Mouse (Mus musculus) neural tube, embryonic 15.5 days (tissue): ENCODE results near the gene Dnah5. TPM values are rescaled to one million over a fixed set of nuclear protein-coding genes. Genes with fewer than 3 reads are reported as not detected.
"Not testable (repeated sequence)": the region's sequence is repeated elsewhere in the genome, so short reads cannot be mapped to it uniquely, and the experiment has no call there.

Experiments used
- ATAC-seq: fragments of 200-750 bp; cut with Nextera tagmentation; 2 replicates; pipeline ENCODE4 v1.8.0; 2017; ENCODE audit warnings: mild to moderate bottlenecking, moderate TSS enrichment, moderate library complexity; ENCODE audit not compliant: low FRiP score
- H3K27ac ChIP-seq: fragments of 300-500 bp; sonication (generic); replicated peaks from 2 replicates; pipeline ENCODE4 v1.5.1; 2015; ENCODE audit warnings: mild to moderate bottlenecking, inconsistent platforms
- H3K27me3 ChIP-seq: fragments of 300-500 bp; sonication (generic); replicated peaks from 2 replicates; pipeline ENCODE4 v1.6.1; 2015; ENCODE audit warnings: inconsistent platforms
- H3K36me3 ChIP-seq: fragments of 300-500 bp; sonication (generic); 2 replicates; pipeline ENCODE4 v1.6.1; 2015; ENCODE audit warnings: inconsistent platforms
- H3K4me1 ChIP-seq: fragments of 300-500 bp; sonication (generic); 2 replicates; pipeline ENCODE4 v1.6.1; 2015; ENCODE audit warnings: inconsistent platforms
- H3K4me2 ChIP-seq: fragments of 300-500 bp; sonication (generic); 2 replicates; pipeline ENCODE4 v1.6.1; 2015; ENCODE audit warnings: inconsistent platforms, mild to moderate bottlenecking, moderate library complexity
- H3K4me3 ChIP-seq: fragments of 300-500 bp; sonication (generic); replicated peaks from 2 replicates; pipeline ENCODE4 v1.5.1; 2015; ENCODE audit warnings: mild to moderate bottlenecking, inconsistent platforms
- H3K9ac ChIP-seq: fragments of 300-500 bp; sonication (generic); replicated peaks from 2 replicates; pipeline ENCODE4 v1.6.1; 2015; ENCODE audit warnings: mild to moderate bottlenecking, inconsistent platforms
- H3K9me3 ChIP-seq: fragments of 300-500 bp; sonication (generic); replicated peaks from 2 replicates; pipeline ENCODE4 v1.6.1; 2016; ENCODE audit warnings: inconsistent platforms
- WGBS: fragments of 180-500 bp; shearing (Covaris S2); methylation state at CpG from one replicate; pipeline ENCODE4 v1.1.7; 2015; ENCODE audit warnings: mixed read lengths; 5-methylcytosine and 5-hydroxymethylcytosine counted together
- polyA plus RNA-seq: library from polyadenylated mRNA; unstranded; fragments of >200 nt; fragmentation: Nextera tagmentation; extraction: Ambion mirVana; gene quantifications from 2 replicates; pipeline ENCODE4 v1.2.1, GENCODE M21; 2015

Gene Dnah5
- polyA plus RNA-seq, 1 experiment from 2014 or later: 0.14 TPM

DNA sequence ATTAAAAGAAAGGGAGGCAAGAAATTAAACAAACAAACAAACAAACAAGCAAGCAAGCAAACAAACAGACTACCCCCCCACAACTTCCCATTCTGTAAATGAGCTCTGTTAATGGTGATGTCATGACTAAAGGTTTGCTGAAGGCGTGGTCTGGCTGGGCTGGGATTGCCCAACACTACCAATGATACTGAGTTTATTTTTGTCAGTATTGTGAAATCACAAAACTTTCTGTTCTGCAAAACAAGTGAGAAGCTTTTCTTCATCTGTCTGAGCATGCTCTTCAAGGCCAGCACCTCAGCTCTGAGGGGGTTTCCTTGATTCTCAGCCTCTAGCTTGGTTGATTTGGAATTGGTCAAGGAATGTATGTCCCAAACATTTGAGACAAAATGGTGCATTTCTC is 170.8 kb downstream of the Dnah5 start:
- no peaks in the 10 kb centered on the region for H3K27me3 ChIP-seq
- ATAC-seq: no peak
- H3K27ac ChIP-seq: no peak overlapping the region
- no peaks in the 10 kb centered on the region for H3K9me3 ChIP-seq
- no peaks in the 10 kb centered on the region for H3K4me1 ChIP-seq
- no peak overlapping the region for H3K4me3 ChIP-seq
- H3K9ac ChIP-seq: no peak overlapping the region
- H3K4me2 ChIP-seq: no peak overlapping the region
- WGBS: 94% methylated on average over 1 of the region's 1 CpGs
- H3K36me3 ChIP-seq: no peaks in the 10 kb centered on the region

DNA sequence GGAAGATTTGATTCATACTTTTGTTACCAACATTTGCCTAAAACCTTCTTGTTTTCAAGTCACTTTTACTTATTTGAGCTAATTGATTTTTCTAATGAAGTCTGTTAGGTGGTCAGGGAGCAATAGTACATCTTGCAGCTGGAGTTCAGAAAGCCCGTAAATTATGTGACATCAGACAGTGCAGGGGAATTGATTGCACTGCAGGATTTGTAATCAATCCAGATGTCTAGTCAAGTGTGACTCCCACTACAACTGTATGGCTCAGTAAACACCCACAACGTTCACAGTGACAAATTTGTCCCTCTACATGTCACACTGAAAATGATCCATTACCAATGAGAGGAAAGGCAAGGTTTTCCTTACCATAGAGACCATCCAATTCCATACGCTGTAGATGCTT is 177.4 kb downstream of the Dnah5 start:
- Histone ChIP-seq H3K4me3 (no peak overlapping the region), H3K27ac (no peak overlapping the region), H3K36me3 (no peaks in the 10 kb centered on the region), H3K9me3 (no peaks in the 10 kb centered on the region), H3K4me2 (no peak overlapping the region), H3K27me3 (no peaks in the 10 kb centered on the region), H3K9ac (no peak overlapping the region), H3K4me1 (no peaks in the 10 kb centered on the region)
- 50% methylated on average over 3 of the region's 3 CpGs for WGBS
- peak; percentile 55; the same call in 1 of the 2 replicates for ATAC-seq

DNA sequence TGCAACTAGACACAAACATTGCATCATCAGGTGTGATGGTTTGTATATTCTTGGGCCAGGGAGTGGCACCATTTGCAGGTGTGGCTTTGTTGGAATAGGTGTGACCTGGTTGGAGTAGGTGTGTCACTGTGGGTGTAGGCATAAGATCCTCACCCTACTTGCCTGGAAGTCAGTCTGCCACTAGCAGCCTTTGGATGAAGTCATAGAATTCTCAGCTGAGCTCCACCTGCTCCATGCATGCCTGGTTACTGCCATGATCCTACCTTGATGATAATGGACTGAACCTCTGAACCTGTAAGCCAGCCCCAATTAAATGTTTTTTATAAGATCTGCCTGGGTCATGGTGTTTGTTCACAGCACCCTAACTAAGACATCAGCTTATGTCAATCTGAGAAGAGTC is 190.2 kb downstream of the Dnah5 start:
- H3K27ac ChIP-seq, H3K9me3 ChIP-seq, H3K27me3 ChIP-seq, H3K36me3 ChIP-seq, H3K4me2 ChIP-seq, H3K9ac ChIP-seq, H3K4me1 ChIP-seq, H3K4me3 ChIP-seq, ATAC-seq: not testable (repeated sequence)

DNA sequence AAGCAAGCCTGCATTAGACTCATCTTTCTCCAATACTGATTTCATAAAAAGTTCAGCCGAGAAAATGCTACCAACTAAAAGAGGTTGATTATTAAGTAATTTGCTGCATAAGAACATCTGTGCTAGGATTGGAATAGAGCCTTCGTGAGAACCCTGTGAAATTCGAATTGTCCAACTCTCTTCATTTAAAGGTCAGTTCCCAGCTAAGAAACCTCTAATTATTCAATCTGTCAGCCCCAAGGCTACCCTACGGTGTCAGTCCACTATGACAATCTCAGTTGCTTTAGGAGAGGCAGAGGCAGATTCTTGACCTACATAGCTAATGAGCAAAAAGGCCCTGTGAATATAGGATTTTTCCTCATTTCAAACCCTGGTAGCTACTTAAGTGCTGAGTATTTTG is 191.9 kb downstream of the Dnah5 start:
- no peak overlapping the region for H3K27ac ChIP-seq
- H3K9me3 ChIP-seq: no peaks in the 10 kb centered on the region
- no peaks in the 10 kb centered on the region for H3K4me1 ChIP-seq
- no peaks in the 10 kb centered on the region for H3K36me3 ChIP-seq
- no peak overlapping the region for H3K4me3 ChIP-seq
- ATAC-seq: no peak
- no peak overlapping the region for H3K4me2 ChIP-seq
- no peak overlapping the region for H3K9ac ChIP-seq
- no peaks in the 10 kb centered on the region for H3K27me3 ChIP-seq
- WGBS: 84% methylated on average over 4 of the region's 4 CpGs

DNA sequence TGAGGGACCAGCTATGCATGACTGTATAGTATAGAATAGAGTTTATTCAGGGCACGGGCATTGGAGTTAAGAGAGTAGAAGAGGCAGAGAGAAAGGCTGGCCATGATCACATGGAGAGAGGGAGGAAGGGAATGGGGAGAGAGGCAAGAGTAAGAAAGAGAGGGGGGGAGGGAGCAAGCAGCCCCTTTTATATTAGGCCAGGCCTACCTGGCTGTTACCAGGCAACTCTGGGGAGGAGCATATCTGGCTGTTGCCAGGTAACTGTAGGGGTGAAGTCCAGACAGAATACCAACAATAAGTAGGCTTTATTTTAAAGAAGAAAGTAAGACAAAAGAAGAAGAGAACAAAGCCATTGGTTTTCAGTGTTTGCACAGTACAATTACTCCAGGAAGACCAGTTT is 194.9 kb downstream of the Dnah5 start:
- Histone ChIP-seq H3K27me3 (no peaks in the 10 kb centered on the region), H3K4me2 (no peak overlapping the region), H3K4me1 (no peaks in the 10 kb centered on the region), H3K9ac (no peak overlapping the region), H3K4me3 (no peak overlapping the region), H3K9me3 (no peaks in the 10 kb centered on the region), H3K36me3 (no peaks in the 10 kb centered on the region), H3K27ac (no peak overlapping the region)
- ATAC-seq: peak; percentile 28; the same call in 1 of the 2 replicates
- WGBS: 80% methylated on average over 1 of the region's 1 CpGs

DNA sequence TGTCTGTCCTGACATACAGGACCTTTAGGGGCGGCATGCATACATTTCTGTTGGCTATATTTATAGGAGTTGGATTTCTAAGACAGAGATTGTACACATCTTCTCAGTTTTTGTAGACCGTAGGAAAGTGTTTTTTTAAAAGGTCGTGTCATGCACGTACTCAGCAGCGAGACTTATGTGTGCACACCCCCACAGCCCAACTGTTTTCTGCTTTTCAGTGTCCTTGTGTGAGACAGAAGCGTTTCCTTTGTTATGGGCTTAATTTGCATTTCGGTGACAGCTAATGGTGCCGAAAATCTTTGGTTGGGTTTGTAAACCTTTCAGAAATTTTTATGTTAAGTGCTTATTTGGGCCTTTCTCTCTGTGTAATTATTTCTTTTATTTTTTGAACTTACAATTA is 195.7 kb downstream of the Dnah5 start:
- no peaks in the 10 kb centered on the region for H3K36me3 ChIP-seq
- no peak overlapping the region for H3K9ac ChIP-seq
- no peaks in the 10 kb centered on the region for H3K9me3 ChIP-seq
- ATAC-seq: no peak
- H3K27ac ChIP-seq: no peak overlapping the region
- no peaks in the 10 kb centered on the region for H3K4me1 ChIP-seq
- no peak overlapping the region for H3K4me3 ChIP-seq
- 36% methylated on average over 8 of the region's 8 CpGs for WGBS
- no peaks in the 10 kb centered on the region for H3K27me3 ChIP-seq
- no peak overlapping the region for H3K4me2 ChIP-seq

DNA sequence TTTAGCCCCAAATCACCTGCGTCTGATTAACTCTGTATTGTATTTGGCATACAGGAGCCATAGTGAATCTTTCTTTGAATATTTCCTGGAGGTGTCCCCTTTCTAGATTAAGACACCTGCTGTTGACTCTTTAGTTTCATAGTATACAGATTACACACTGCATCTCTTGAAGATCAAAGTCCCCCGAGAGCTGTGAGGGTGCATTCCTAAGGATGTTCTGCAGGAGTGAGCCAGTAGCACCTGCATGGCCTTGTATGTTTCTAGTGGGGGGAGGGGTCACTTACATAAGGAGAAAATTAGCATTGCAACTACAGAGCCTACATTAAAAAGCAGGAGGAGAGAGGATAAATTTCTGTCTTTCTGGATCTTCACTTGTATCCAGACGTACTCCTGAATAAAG is 201.1 kb downstream of the Dnah5 start:
- H3K4me3 ChIP-seq: no peak overlapping the region
- H3K27ac ChIP-seq: no peak overlapping the region
- no peak overlapping the region for H3K4me2 ChIP-seq
- ATAC-seq: no peak
- H3K9ac ChIP-seq: no peak overlapping the region
- H3K4me1 ChIP-seq: no peaks in the 10 kb centered on the region
- H3K27me3 ChIP-seq: no peaks in the 10 kb centered on the region
- no peaks in the 10 kb centered on the region for H3K36me3 ChIP-seq
- H3K9me3 ChIP-seq: no peaks in the 10 kb centered on the region
- WGBS: 75% methylated on average over 3 of the region's 3 CpGs

DNA sequence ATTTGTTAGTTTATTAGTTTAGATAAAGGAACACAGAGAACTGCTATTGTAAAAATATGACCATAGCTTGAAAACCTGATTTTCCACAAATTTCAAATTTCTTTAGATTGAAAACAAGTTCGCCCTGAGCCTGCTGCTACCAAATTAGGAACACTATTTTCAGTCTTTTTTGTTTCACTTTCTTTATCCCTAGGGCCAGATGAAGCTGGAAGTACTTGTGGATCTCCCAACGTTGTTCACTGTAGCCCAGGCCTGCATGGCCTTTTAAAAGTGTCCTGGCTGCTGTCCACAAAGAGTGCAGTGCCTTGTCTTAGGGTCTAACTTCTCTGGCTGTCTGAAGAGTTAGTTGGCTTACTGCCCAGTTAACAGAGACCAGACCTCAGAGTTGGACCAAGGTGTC is 201.6 kb downstream of the Dnah5 start:
- ATAC-seq: no peak
- no peaks in the 10 kb centered on the region for H3K4me1 ChIP-seq
- H3K27me3 ChIP-seq: no peaks in the 10 kb centered on the region
- no peak overlapping the region for H3K27ac ChIP-seq
- H3K4me2 ChIP-seq: no peak overlapping the region
- H3K36me3 ChIP-seq: no peaks in the 10 kb centered on the region
- no peaks in the 10 kb centered on the region for H3K9me3 ChIP-seq
- H3K9ac ChIP-seq: no peak overlapping the region
- H3K4me3 ChIP-seq: no peak overlapping the region
- 62% methylated on average over 2 of the region's 2 CpGs for WGBS

DNA sequence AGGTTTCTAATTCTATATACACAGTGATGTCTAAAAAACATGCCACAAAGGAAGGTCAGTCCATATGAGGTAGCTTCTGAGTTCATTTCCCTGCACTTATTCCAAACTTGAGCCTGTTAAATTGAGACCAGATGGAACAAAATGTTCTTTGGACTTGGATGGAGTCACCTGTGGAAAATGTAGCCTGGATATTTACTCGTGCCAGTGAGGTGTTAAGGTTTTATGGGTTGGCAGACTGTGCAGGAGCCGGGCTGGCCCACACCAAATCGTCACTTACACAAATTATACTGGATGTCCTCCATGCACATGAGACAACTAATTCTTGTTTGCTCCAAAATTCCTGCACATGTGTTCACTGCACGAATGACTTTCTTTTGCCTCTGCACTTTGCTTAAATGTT is 236.2 kb downstream of the Dnah5 start:
- no peaks in the 10 kb centered on the region for H3K36me3 ChIP-seq
- H3K4me3 ChIP-seq: no peak overlapping the region
- H3K9me3 ChIP-seq: no peaks in the 10 kb centered on the region
- no peak overlapping the region for H3K9ac ChIP-seq
- H3K27me3 ChIP-seq: no peaks in the 10 kb centered on the region
- no peaks in the 10 kb centered on the region for H3K4me1 ChIP-seq
- no peak for ATAC-seq
- 86% methylated on average over 4 of the region's 4 CpGs for WGBS
- H3K4me2 ChIP-seq: no peak overlapping the region
- no peak overlapping the region for H3K27ac ChIP-seq

DNA sequence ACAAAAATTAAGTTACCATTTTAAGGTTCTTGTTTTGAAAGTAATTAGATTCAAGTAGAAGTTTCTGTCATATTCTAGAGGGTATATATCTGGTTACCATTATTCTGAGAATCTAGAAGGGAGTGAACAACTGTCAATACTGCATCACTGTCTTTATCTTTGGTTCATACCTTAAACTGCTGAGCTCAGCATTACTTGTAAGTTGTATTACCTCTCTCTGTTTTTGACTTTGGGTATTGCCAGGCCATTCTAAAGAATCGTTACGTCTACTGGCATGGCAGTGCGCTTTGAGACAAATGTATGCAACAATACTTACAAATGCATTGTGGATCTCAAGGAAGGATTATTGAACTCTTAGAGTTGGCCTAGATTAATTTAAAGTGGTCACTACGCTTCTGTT is 240.9 kb downstream of the Dnah5 start:
- WGBS: 95% methylated on average over 4 of the region's 4 CpGs
- ATAC-seq: no peak
- Histone ChIP-seq H3K4me2 (no peak overlapping the region), H3K4me1 (no peaks in the 10 kb centered on the region), H3K36me3 (no peaks in the 10 kb centered on the region), H3K9me3 (no peaks in the 10 kb centered on the region), H3K4me3 (no peak overlapping the region), H3K27me3 (no peaks in the 10 kb centered on the region), H3K27ac (no peak overlapping the region), H3K9ac (no peak overlapping the region)

DNA sequence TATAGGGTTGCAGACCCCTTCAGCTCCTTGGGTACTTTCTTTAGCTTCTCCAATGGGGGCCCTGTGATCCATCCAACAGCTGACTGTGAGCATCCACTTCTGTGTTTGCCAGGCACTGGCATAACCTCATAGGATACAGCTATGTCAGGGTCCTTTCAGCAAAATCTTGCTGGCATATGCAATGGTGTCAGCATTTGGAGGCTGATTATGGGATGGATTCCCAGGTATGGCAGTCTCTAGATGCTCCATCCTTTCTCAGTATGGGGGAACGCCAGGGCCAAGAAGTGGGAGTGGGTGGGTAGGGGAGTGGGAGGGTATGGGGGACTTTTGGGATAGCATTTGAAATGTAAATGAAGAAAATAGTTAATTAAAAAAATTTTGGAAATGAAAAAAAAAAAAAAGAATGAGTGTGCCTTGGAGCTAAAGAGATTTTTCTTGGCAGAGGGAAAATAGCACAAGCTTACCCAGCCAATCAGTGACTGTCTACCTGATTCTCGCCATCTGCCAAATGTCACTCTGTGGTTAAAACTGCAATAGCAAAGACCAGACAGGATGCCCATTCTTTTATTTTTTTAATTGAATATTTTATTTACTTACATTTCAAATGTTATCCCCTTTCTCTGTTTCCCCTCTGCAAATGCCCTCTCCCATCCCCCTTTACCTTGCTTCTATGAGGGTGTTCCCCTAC is 257.7 kb downstream of the Dnah5 start:
- 93% methylated on average over 2 of the region's 2 CpGs for WGBS
- not testable (repeated sequence) for ATAC-seq

DNA sequence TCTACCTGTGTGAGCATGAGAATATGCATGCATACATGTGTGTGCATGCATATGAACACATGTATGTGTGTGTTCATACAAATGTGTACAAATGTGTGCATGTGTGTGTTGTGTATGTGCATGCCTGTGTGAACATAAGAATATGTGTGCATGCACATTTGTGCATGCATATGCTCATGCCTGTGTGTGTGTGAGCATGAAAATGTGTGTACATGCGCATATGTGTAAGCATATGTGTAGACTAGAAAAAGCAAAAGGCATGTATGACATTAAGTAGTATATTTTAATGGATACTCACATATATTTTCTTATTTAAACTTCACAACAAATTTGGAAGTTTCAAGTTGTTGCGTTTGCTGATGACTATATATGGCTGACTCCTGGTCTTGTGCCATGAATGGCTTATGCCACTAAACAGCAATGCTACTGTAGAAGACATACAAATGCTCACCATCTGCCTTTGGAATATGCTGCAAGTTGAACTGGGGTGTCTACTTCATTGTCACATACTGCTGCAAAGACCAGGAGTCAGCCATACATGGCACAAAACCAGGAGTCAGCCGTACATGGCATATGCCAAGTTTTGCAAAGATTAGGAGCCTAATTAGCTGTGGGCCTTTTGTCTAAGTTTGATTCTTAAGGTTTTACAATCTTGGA is 263.2 kb downstream of the Dnah5 start:
- H3K4me1 ChIP-seq: no peaks in the 10 kb centered on the region
- no peaks in the 10 kb centered on the region for H3K36me3 ChIP-seq
- H3K9ac ChIP-seq: no peak overlapping the region
- no peaks in the 10 kb centered on the region for H3K27me3 ChIP-seq
- 96% methylated on average over 3 of the region's 3 CpGs for WGBS
- no peak overlapping the region for H3K27ac ChIP-seq
- H3K9me3 ChIP-seq: no peaks in the 10 kb centered on the region
- no peak for ATAC-seq
- H3K4me3 ChIP-seq: no peak overlapping the region
- H3K4me2 ChIP-seq: no peak overlapping the region

More for the DNA sequence above, 257.7 kb downstream of the Dnah5 start:
- H3K4me3 ChIP-seq, H3K4me1 ChIP-seq, H3K9me3 ChIP-seq, H3K36me3 ChIP-seq, H3K4me2 ChIP-seq, H3K9ac ChIP-seq, H3K27ac ChIP-seq, H3K27me3 ChIP-seq: not testable (repeated sequence)
